Mouse (Mus musculus) embryonic fibroblast, embryonic 13.5 days (primary cell): ENCODE measurements around the gene Stk24.

Source experiments
- CTCF ChIP-seq: IDR thresholded peaks from 2 replicates; pipeline ENCODE4 v1.5.1; 2011; ENCODE audit warnings: mild to moderate bottlenecking, control low read depth, low read length, moderate library complexity, borderline replicate concordance; ENCODE audit not compliant: insufficient read depth
- POLR2A ChIP-seq: IDR thresholded peaks from 2 replicates; pipeline ENCODE4 v1.6.1; 2011; ENCODE audit warnings: low read depth, mild to moderate bottlenecking, control low read depth, low read length, moderate library complexity

- TF ChIP-seq CTCF, result no peak
- no peak for TF ChIP-seq POLR2A
These were observed 7.6 kb downstream of the Stk24 start for GRCm38 (mm10) chr14:121371911-121372820.
